Mouse (Mus musculus) retina, postnatal 1 day (tissue): ENCODE measurements around the gene Nxpe4.
A peak's percentile ranks its signal among the peaks of the same experiment; 100 is the strongest.
"Not testable (repeated sequence)": the region's sequence is repeated elsewhere in the genome, so short reads cannot be mapped to it uniquely, and the experiment has no call there.

Experiments used
- DNase-seq: peaks from one replicate; pipeline ENCODE4 v3.0.0-alpha.2; 2012

Nxpe4 gene

DNA sequence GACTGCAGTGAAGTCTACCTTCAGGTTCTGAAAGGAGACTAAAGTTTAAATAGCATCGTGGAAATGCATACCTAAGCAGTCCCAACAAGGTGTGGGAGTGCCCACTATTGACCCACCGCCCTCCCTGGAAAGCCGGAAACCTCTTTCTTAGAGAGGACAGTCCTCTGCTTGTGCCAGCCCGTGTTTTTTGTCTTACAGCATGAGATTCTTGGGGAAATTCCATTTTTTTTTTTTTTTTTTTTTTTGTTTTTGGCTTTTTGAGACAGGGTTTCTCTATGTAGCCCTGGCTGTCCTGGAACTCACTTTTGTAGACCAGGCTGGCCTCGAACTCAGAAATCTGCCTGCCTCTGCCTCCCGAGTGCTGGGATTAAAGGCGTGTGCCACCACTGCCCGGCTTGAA is 255.5 kb downstream of the Nxpe4 start:
- not testable (repeated sequence) for DNase-seq

DNA sequence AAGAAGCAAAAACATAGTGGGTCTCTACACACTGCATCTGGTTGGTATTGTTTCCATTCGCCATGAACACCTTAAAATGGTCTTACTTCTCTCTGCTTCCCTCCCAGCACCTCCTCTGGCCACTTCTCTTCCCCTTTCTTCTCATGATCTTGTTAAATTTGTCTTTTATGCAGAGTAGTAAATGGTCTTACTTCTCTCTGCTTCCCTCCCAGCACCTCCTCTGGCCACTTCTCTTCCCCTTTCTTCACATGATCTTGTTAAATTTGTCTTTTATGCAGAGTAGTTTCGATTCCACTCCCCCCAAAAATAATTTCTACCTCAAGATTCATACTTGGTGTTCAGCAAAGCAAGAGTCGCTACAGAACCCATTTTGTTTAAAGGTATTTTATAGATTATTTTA is 256.2 kb downstream of the Nxpe4 start:
- DNase-seq: no peak

DNA sequence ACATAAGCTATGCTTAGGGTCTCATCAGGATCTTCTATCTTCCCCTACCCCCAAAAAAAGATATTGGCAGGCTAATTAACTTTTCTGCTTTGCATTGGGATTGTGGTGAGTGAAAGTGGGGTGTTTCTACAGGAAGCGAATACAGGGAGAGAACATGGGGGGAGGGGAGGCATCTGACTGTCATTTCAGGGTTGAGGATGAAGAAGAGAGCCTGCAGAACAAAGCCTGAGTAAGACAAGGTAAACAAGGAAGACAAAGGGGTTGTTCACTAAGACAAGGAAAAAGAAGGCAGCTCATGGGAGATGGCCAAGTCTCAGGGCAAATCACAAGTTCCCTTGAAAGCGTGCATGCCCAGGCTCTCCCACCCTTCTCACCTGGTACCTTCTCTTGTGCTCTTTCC is 256.6 kb downstream of the Nxpe4 start:
- DNase-seq: no peak

DNA sequence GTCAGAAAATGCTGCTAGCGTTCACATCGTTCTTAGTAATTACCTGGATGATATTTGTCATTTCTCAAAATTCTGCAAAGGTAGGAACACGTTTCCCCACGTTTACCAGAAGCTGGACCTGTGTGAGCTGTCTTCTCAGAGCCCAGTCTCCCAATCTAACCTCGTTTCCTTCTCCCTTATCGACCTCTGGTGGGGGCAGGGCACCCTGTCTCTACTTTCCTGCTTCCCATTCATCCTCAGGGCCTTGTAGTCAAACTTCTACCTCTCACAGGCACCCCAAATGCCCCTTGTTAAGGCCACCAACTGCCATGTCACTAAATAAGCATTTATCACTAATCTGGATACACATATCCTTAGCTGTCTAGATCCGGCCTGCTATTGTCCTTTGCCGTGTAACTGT is 257.0 kb downstream of the Nxpe4 start:
- DNase-seq: no peak

DNA sequence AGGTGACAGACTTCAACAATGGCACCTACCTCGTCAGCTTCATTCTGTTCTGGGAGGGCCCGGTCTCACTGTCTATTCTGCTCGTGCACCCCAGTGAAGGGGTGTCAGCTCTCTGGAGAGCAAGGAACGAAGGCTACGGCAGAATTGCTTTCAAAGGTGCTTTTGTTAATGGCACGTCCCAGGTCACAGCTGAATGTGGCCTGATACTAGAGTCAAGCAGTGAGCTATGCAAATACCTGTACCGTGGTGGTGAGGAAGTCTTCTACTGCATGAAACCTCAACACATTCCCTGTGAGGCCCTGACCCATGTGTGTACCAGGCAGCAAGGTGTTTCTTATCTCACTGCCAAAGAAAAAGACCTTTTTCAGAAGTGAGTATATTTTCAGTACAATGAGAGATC is 258.6 kb downstream of the Nxpe4 start:
- no peak for DNase-seq

DNA sequence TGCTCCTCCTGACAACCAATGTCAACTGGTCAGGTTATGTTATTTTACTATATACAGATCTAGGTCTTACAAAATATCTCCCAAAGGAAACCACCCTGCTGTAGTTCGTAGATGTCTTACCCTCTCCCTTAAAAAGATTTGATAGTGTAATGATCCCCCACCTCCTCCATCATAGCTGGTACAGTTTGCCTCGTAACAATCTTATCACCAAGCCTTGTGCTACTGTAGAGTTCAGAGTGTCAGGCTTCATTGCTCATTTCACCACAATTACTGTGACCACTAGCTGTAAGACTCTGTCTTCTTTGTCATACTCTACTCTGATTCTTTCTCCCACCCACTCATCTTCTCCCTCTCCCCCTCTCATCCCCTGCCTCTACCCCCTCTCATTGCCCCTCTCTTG is 259.2 kb downstream of the Nxpe4 start:
- DNase-seq: no peak

DNA sequence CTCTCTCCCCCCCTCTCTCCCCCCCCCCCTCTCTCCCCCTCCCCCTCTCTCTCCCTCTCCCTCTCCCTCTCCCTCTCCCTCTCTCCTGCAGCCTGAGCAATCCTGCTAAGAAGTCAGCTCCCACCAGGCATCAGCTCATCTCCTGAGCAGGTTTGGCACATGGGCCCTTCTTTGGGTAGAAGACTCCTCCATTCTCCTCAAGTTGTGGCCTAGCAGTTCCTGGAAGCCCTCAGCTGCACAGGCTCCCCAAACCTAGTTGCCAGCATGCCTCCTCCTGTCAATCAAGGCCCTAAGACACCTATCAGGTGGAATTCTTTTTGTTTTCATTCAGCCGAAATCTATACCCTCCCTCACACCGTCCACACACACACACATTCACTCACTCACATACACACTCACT is 259.7 kb downstream of the Nxpe4 start:
- no peak for DNase-seq

DNA sequence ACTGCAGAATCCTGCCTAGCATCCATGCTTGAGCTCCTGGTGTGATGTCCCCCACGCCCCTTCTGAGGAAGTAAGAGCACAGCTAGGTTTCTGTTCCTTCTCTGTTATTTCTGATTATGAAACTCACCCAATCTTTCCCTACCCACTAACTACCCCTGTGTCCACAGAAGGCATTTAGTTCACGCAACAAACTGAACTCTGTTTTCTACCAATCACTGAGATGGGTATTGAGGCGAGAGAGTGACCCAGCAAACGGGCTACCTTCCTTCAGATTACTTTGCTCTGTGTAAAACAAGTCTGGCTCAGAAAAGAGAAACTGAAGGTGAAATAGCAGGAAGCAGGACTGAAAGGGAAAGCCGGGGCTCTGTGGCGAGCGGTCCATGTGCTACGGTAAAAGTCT is 260.6 kb downstream of the Nxpe4 start:
- DNase-seq: no peak

DNA sequence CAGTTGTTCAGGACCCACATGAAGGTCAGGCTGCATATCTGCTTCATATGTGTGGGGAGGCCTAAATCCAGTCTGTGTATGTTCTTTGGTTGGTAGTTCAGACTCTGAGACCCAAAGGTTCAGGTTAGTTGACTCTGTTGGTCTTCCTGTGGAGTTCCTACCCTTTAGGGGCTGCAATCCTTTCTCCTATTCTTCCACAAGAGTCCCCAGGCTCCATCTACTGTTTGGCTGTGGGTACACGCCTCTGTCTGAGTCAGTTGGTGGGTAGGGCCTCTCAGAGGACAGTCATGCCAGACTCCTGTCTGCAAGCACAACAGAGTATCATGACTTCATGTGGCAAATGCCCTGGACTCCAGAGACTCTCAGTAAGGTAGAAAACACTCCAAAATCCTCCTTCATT is 261.4 kb downstream of the Nxpe4 start:
- no peak for DNase-seq

DNA sequence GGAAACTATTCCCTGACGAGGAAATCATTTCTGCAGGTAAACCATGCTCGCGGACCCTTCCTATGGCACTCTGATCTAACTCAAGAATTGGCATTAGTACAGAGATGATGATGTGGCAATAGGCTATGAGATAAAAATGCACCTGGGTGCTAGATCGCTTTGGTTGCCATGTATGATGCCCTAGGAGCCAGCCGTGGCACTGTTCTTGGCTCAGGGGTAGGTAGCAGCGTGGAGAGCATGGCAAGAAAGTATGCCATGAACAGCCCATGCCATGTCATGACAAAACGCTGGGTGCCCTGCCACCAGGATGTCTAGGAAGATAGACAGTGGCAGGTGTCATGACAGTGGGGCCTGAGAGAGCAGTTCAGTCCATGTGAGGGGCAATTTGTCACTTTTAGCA is 265.4 kb downstream of the Nxpe4 start:
- DNase-seq: no peak

DNA sequence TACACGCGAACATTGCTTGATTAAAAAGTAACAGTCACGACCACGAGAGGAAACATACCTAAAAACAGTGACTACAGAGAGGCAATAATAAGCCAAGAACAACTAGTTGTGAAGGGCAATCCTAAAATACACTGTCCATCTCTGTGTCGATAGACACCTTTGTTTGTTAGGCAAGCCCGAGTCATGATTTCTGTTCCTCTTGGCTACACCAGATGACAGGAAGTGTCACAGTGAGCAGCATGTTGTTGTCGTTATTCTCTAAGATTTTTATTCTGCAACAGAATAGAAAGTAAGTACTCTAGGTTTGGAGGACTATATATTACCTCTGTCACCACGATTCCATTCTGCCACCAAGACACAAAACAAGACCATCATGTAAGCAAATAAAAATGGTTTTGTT is 270.6 kb downstream of the Nxpe4 start:
- DNase-seq: no peak

DNA sequence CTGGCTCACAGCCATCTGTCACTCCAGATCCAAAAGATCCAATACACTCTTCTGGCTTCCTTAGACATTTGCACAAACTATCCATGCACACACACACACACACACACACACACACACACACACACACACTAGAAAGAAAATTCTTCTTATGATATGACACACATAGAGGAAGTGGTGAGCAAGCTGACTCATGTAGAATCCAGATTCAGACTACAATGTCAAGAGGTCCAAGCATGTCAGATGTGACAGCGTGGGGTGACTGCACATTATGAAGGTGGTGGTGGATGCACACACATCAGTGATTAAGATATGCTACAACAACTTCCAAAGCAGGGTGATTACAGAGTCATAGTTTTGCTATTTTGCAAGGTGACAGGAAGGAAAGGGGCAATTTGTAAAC is 282.1 kb downstream of the Nxpe4 start:
- DNase-seq: no peak

DNA sequence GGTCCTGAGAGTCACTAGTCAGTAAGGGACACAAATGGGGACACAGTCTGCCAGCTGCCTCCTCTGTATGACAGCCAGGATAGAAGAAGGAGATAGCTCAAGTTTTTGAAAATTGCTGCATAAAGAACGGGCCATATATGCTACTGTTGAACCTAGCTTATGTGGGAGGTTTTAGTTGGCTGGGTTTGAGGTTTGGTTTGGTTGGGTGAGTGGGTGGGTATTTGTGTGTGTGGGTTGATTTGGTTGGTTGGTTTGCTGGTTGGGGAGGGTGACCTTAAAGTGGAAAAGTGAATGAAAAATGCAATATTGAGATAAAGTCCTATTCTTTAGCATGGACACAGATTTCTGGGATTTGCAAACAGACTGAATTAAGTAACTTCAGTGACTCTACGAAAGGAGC is 283.0 kb downstream of the Nxpe4 start:
- DNase-seq: no peak

DNA sequence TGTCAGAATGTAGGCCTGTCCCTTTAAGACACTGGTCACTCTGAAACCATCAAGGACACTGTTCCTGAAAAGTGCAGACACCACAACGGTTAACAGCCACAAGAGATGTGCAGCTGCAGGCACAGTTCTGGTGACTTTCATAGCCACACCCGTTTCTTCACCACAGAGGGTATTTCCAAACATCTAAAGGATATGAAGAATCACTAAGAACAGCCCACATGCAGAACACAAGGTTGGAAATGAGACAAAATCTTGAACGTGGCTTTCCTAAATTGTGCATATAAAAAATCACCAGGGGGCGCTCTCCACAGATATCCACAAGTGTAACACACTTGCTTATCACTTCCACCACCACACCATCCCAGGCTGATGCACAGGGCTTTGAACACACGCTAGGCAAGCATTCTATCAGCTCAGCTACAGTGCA is 286.0 kb downstream of the Nxpe4 start:
- peak; percentile 60 for DNase-seq
